Comparison of ENCODE assay signal across 17 mouse cellular contexts in the genomic region with DNA sequence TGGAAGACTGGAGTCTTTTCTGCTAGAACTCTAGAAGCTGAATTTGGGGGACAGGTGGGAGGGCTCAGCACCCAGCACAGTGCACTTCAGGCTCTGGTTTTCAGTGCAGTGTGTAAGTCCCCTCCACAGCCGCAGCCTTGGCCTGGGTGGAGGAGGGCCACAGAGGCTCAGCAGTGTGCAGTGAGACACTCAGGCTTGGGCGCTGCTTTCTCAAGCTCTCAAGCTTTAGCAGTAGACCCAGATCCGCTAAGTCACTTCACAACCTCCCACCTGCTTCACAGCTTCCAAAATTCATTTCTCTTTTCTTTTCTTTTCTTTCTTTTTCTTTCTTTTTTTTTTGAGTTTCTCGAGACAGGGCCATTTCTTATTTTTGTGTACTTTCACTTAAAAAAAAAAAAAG. TPM values are rescaled to one million over a fixed set of nuclear protein-coding genes. Genes with fewer than 3 reads are reported as not detected.
"Had no signal": no experiment of that assay in that cellular context is flagged by ENCODE, and none has a peak within 500 bp of the region (broad histone marks: within the 10 kb centered on the region; RNA-seq: fewer than 3 reads in every experiment).

No protein-coding gene starts in this region.

- H3K4me2 ChIP-seq: limb, embryonic 15.5 days; liver, embryonic 12.5 days; lung, embryonic 14.5 days; neural tube, embryonic 15.5 days had no signal

- H3K4me3 ChIP-seq: limb, embryonic 15.5 days; liver, embryonic 12.5 days; midbrain, embryonic 10.5 days; myocyte; neural tube, embryonic 15.5 days had no signal

- H3K9ac ChIP-seq: limb, embryonic 15.5 days; liver, embryonic 12.5 days; lung, embryonic 14.5 days; neural tube, embryonic 15.5 days had no signal

- H3K9me3 ChIP-seq: limb, embryonic 15.5 days; liver, embryonic 12.5 days; midbrain, embryonic 10.5 days; neural tube, embryonic 15.5 days had no signal

- DNase-seq: kidney, postnatal 36 days; lung, postnatal 10 days; midbrain, embryonic 14.5 days had no signal

- H3K27ac ChIP-seq: kidney, postnatal 0 days; limb, embryonic 15.5 days; liver, embryonic 12.5 days; midbrain, embryonic 10.5 days; neural tube, embryonic 15.5 days had no signal

- ATAC-seq: liver, embryonic 12.5 days had no signal

- H3K27me3 ChIP-seq: limb, embryonic 15.5 days; liver, embryonic 12.5 days; neural tube, embryonic 15.5 days had no signal

- H3K4me1 ChIP-seq: limb, embryonic 15.5 days; neural tube, embryonic 15.5 days had no signal

RNA-seq across cellular contexts. Expression of gene Ddn, which starts 11.6 kb away (rescaled TPM):
- polyA plus RNA-seq: limb, embryonic 11.5 days; liver, embryonic 12.5 days; liver, embryonic 16.5 days; stomach, embryonic 14.5 days had no signal

RNA-seq across cellular contexts. Expression of gene Wnt1, which starts 31.3 kb away (rescaled TPM):
- total RNA-seq: layer of hippocampus, adult 18-20 months; layer of hippocampus, postnatal 14 days; left cerebral cortex, postnatal 25 days; megakaryocyte, adult 5-6 weeks had no signal
- polyA plus RNA-seq: kidney, postnatal 0 days; limb, embryonic 11.5 days; liver, embryonic 12.5 days; liver, embryonic 16.5 days; lung, embryonic 14.5 days; stomach, embryonic 14.5 days had no signal

RNA-seq across cellular contexts. Expression of gene Wnt10b, which starts 43.0 kb away (rescaled TPM):
- polyA plus RNA-seq: kidney, postnatal 0 days; liver, embryonic 12.5 days; liver, embryonic 16.5 days; lung, embryonic 14.5 days; midbrain, embryonic 14.5 days; stomach, embryonic 14.5 days had no signal
